ENCODE assay signal across 12 mouse cellular contexts in the genomic region with DNA sequence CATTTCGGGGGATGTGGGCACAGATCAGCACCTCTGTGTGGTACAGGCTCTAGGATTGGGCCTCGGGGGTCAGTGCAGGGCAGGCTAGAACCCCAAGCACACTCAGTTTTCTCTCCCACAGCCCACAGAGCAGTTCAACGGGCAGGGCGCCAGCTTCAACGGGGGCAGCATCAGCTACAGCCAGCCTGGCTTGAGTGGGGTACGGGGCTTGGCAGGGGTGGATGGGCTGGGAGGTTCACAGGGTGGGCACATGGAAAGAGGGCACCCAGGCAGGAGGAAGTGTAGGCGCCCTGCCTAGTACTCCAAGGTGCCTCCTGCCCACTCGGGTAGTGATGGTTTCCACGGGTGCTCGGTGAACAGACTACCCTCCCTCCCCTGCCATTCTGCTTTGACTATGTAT.
"Had no signal": no experiment of that assay in that cellular context is flagged by ENCODE, and none has a peak within 500 bp of the region (broad histone marks: within the 10 kb centered on the region; RNA-seq: fewer than 3 reads in every experiment).

No protein-coding gene starts in this region.

- H3K27me3 ChIP-seq: kidney, embryonic 15.5 days; liver, embryonic 15.5 days; megakaryocyte, embryonic 14.5 days; midbrain, embryonic 12.5 days had no signal

- H3K4me3 ChIP-seq: kidney, embryonic 15.5 days; left cerebral cortex, adult 2 months; limb, embryonic 10.5 days; liver, embryonic 15.5 days; megakaryocyte, embryonic 14.5 days; midbrain, embryonic 12.5 days had no signal

- DNase-seq: lung, adult 2 months; thymus, postnatal 25 days had no signal

- H3K9me3 ChIP-seq: kidney, embryonic 15.5 days; limb, embryonic 10.5 days; liver, embryonic 15.5 days; megakaryocyte, embryonic 14.5 days; midbrain, embryonic 12.5 days had no signal

- H3K4me1 ChIP-seq: kidney, embryonic 15.5 days; limb, embryonic 10.5 days; liver, embryonic 15.5 days had no signal

- ATAC-seq: intestine, postnatal 0 days; lung, postnatal 0 days had no signal

- H3K27ac ChIP-seq: kidney, embryonic 15.5 days; left cerebral cortex, adult 2 months; limb, embryonic 10.5 days; liver, embryonic 15.5 days; macrophage; midbrain, embryonic 12.5 days; stomach, postnatal 0 days had no signal
